Mouse (Mus musculus): ENCODE results near the gene Dennd6a. TPM values are rescaled to one million over a fixed set of nuclear protein-coding genes. Genes with fewer than 3 reads are reported as not detected.
A peak's percentile ranks its signal among the peaks of the same experiment; 100 is the strongest.
"Not testable (repeated sequence)": the region's sequence is repeated elsewhere in the genome, so short reads cannot be mapped to it uniquely, and the experiment has no call there.

Dennd6a gene
- 15.2 and 15.5 TPM in 2 replicates for polyA plus RNA-seq (2012; rRNA removed)

DNA sequence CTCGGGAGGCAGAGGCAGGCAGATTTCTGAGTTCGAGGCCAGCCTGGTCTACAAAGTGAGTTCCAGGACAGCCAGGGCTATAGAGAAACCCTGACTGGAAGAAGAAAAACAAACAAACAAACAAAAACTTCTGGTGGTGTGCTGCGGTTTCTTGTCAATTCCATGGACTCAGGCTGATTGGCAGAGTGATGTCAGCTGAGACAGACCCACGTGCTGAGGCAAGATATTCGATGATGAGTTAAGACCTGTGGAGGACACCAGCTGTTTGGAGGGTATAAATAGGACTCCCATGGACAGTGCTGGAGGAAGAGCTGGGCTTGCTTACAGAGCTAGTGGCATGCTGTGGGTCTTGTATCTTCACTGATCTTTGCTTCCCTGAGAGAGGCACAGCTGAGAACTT lies at the start of gene Dennd6a:
TSS of gene Dennd6a (plus strand) at position 301 of the 400 bp plus-strand sequence.
- DNase-seq (ENCODE audit: low read depth) = not testable (repeated sequence)

DNA sequence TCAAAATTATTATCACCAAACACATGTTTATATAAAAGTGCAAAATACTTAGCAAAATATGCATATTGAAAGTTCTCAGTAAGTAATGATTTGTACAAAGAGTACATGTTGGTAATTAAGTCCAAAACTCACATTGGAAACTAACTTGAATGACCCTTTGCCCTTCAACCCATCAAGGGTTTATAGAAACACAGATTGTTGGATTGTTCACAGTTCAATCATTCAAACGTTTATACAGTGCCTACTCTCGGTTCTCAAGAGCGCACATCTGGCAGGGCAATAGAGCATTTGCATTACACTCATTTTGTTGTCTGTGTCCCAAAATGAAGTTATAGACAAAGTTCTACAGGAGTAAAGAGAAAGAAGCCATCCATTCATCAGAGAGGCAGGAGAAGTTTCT lies 47.7 kb upstream of the Dennd6a start:
- no peak for DNase-seq (ENCODE audit: low read depth)

DNA sequence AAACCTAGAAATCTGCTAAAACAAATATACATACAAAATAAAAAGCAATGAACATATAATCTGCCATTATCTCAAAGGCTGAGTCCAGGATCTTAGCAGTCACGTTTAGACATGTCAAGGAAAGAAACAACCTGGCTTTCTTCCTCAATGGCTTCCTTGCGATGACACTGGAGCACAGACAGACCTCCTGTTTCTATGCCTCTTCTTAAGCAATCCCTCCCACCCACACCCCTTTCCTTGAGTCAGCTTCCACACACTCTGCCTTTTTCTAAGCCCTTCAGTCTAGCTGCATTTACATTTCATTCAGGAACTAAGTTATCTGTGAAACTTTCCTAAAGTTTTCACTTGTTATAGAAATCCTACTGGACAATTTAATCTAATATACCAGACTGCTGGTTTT lies 45.4 kb upstream of the Dennd6a start:
- DNase-seq (ENCODE audit: low read depth) = no peak

DNA sequence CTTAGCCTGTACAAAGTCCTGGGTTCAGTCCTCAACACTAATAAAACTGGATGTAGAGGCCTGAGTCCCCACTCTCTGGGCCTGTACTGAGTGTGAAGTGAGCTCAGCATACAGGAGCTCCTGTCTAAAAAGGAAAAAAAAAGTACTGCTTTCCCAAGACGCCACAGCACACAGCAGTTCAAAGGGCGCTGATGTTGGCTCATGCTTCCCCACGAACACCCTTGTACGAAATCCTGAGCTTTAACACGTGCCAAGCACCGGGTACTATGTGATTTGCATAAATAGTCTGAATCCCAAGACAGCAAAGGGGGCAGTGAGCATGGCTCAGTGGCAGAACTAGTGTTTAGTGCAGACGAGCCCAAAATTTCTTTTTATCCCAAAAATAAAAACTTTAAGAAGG lies 43.3 kb upstream of the Dennd6a start:
- DNase-seq (ENCODE audit: low read depth) = no peak

DNA sequence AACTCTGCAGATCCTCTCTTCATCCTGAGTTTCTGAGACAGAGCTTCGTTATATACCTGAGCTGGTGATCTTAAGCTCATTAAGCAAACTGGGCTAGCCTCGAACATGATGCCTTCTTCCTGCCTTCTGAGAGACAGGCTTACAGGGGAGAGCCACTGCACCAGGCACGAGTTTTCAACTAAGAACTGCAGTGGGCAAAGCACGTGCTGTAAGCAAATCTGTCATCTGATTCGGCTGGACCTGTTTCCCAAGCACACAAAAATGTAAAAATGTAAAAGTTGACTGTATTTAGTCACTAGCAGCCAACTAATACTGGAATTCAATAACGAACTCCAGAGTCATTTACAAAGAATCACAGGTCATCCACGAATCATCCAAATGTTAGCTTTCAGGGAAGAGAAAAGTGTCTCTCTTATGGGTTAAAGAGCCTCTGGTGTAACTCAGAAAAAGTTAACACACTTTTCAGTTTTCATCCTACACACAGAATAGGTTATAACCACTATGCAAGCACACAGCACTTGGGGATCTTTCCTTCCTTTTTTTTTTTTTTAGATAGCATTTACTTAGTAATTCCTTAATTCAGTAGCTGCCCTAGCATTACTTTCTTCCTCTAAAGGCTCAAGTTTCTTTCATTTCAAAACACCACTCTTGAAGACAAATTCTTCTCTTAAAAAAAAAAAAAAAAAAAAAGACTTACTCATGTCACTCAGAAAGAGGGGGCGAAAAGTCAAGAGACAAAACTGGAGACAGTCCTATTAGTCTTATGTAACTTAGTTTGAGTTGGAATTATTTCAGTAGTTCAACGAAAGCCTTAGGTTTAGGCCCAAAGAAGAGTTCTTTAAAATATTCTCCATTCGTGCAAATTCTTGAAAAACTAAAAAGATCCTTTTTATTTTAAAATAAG lies 42.0 kb upstream of the Dennd6a start:
- DNase-seq (ENCODE audit: low read depth) = no peak

DNA sequence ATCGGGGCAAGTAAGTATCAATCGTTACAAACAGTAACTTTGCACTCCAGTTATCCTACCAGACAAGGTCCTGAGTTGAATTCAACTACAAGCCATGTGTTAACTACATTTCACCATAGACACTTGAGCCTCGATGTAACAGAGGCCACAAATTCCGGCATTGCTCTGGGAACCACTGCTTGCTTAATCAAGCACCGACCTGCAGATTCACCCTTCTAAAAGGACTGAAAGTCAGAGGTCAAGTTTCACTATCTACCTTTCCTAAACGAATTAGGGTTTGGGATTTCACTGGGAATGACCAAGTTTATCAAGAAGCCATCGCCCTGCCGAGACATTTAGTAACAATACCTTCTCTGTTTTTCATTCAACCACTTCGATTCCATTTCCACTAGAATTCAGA lies 40.9 kb upstream of the Dennd6a start:
- no peak for DNase-seq (ENCODE audit: low read depth)

DNA sequence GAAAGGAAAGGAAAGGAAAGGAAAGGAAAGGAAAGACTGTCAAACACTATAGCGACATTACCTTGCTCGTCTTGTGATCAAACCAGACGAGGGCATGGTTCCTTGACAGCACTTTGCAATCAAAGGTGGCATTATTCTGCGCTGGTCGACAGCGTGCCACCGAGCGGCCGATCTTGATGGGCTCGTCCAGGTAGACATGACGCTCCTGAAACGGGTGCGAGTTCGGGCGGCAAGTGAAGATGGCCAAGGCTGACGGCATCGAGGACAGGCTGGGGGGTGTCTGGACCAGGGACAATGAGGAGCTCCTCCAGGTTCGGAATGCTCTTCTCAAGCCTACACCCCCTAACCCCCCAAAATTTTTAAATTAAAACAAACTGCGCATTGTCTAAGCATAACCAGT lies 40.4 kb upstream of the Dennd6a start:
- DNase-seq (ENCODE audit: low read depth) = no peak

DNA sequence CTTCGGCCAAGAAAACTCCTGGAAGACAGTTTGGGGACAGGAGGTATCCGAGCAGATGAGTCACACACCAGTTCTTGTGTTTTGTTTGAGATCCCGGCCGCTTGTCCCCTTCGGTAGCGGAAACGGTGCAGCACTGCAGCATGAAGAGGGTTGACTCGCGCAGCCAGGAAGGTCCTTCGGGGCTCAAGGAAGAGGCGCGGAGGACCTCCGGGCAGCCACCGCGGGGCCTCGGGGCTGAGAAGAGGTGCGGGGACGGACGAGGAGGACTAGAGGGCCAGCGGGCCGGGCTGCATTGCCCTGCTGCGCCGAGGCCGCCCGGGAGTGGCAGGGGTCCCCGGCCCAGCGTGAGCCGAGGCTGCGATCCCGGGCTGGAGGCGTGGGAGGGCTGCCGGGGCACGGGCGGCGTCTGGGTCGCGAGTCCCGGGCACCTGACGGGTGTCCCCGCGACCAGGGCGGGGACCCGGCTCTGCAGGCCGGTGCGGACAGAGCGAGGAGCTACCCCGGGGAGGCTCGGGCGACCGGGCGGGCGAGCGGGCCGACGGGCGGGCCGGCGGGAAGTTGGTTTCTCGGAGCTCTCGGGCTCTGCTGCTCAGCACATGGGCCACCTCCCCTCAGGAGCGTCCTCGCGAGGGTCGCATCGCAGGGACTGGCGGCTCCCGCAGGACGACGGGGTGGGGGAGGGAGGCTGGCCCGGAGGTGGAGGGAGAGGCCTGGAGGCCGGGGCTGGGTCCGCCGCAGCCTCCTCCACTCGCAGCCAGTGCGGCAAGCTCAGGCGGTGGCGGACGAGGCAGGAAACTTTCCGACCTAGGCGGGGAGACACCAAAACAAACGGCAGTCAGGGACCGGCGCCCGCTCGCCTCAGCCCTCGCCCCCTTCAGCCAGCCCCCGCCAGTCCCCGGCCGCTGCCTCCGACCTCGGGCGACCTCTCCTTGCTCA lies 39.6 kb upstream of the Dennd6a start:
- DNase-seq (ENCODE audit: low read depth) = no peak

DNA sequence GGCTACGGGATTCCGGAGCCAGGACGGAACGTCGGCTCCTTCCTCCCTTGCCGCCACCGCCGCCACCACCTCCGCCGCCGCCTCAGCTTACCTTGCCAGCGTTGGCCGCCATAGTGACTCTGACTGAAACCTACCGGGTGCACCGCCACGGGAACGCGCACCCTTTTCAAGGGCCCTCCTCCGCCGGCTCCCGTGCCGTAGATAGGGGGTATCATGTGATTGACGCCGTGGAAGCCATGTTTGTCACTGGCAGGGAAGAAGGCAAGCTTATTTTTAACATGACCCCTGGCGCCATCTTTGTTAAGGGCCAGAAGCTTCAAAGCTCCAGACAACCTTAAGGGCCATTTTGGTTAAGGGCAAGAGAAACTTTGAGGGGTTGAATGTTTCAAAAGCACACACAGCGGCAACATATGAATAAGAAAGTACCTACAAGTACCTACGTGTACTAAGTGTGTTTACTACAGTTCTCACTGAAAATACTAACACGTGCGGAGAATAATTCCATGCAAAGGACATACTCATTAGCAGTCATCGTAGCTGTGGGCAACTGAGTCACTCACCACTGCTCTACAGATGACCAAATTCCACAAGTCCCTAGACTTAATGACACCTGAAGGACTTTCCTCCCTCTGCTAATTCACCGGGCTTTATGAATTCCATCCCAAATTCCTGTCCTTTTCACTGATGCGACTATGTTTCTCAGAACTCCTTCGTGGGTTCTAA lies 38.7 kb upstream of the Dennd6a start, which contains the start of gene Slmap:
TSS of gene Slmap (minus strand) at position 175 of the 723 bp plus-strand sequence.
- DNase-seq (ENCODE audit: low read depth) = peak; percentile 95

DNA sequence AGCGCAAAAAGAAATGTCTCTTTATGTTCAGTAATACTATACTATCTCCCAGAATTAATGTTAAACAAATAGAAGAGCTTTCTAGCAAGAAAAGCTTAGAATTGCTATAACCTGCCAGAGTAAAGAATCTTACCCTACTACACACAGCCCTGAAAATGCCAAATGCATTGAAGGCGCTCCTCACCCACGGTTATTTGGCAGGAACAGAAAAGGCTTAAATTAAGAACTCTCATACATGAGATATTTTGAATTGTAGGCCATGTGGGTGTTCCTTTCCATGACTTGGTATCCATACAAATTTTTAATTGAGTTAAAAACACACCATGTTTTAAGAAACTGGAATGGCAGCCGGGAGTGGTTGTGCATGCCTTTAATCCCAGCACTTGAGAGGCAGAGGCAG lies 34.4 kb upstream of the Dennd6a start:
- DNase-seq (ENCODE audit: low read depth) = no peak

DNA sequence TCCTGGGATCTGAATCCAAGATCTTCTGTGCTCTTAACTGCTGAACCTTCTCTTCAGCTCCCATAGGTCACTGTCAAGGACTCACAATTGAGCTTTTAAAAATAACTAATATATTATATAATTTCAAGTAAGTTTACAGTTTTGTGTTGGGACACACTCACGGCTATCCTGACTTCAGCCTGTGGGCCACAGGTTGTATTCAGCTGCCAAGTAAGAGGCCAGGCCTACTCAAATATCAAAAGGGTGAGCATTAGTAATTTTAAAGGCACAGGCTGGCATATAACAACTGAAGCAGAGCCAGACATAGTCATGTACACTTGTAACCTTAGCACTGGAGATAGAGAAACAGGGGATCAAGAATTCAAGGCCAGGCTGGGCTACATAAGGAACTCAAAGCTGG lies 33.1 kb upstream of the Dennd6a start:
- DNase-seq (ENCODE audit: low read depth) = no peak

DNA sequence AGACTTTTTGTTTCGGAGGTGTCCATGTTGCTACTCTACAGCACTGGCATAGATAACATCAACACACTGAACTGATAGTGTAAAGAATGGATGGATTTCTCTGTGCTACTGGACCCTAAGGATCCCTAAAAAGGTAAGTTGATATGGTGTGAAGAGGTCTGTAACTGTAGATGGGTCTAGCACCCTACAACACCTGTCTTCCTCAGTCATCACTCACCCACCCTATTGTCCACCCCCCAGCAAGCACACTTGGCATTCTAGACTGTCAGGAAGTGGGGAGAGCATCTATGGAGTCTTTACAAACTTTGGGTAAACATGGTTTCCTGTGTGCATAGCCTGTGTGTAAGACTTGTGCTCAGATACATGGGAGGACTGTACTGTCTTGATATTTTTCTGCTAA lies 31.5 kb upstream of the Dennd6a start:
- no peak for DNase-seq (ENCODE audit: low read depth)

DNA sequence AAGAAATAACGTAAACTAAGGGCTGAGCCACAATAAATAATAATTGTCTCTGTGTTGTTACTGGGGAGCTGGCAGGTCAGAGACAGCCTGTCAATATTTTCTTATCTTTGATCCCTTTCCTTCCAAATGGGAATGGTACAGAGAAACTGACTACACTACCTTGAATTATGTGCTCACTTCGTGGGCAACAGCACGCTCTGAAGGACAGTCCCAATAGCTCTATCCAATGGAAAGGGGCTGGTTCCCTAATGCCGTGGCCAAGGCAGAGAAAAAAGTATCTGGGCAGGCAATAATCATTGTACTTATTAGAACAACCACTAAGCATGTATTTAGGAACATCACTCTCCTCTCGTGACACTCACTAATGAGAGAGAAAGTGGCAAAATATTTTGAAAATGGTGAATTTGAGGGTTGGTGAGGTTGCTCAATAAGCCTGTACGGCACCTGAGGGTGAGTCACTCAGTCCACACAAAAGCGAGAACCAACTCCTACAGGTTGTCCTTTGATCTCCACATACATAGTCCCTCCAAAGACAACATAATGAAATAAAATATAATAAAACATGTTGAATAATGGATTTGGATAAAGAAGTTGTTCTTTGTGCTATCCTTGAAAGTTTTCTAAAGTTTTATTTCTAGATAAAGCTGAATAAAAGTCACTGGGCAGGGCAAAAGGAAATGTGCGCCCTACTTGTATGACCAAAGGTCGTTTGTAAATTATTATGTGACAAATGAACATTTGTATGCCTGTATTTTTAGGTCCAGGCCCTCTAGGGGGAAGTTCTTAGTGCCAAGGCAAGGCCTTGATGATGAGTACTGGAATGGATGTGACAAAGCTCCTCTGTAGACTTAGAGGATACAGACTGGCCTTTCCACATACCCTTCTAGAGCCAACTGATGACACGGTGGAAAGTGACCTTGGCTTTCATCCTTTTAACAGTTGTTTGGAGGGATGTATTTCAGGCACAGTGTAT lies 25.9 kb upstream of the Dennd6a start:
- no peak for DNase-seq (ENCODE audit: low read depth)

DNA sequence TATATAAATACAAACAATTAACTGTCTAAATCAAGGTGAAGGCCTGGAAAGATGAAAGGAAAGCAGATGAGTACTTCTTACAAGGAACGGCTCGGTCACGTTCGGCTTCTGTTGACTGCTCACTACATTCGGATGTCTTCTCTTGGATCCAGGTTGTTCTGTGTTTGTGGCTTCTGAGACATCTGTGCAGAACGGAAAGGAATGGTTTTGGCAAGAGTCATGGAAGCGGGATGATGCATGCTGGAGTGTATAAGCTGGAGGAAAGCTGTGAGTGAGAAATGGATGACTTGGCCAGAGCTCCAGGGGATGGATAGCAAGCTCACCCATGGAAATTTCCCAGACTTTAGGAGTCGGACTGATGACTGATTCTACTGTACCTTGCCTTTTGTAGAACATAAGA lies 22.9 kb upstream of the Dennd6a start:
- DNase-seq (ENCODE audit: low read depth) = no peak

DNA sequence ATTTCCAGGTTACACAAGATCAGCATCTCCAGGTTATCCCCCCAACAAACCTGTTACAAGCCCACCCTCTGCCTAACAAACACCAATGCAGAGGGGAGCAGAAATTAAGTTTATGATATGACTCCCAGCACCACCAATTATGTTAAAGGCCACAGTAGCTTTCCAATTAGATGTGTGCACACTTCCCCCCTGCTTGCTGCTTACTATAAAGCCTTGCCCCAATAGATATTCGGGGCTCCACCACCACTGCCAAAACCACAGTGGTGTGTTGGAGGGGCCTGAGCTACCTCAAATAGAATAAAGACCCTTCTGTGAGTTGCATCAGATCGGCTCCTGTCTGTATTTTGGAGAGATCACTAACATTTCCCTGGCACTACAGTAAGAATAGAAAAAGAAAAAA lies 21.2 kb upstream of the Dennd6a start:
- DNase-seq (ENCODE audit: low read depth) = no peak

DNA sequence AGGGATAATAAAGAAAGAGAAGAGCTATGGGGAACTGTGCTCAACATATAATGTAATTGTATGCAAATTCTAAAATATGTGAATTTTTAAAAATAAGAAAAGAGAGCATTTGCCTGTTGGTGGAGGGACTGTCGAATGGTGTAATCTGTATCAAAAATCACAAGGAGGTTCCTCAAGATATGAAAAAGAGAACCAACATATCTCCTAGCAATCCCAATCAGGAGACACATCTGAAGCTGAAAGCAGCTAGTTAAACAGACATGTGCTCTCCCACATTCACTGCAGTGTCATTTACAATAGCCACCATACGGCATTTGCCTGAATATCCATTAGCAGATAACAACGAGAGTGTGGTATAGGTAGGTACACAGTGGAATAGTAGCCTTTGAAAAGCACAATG lies 20.8 kb upstream of the Dennd6a start:
- no peak for DNase-seq (ENCODE audit: low read depth)

DNA sequence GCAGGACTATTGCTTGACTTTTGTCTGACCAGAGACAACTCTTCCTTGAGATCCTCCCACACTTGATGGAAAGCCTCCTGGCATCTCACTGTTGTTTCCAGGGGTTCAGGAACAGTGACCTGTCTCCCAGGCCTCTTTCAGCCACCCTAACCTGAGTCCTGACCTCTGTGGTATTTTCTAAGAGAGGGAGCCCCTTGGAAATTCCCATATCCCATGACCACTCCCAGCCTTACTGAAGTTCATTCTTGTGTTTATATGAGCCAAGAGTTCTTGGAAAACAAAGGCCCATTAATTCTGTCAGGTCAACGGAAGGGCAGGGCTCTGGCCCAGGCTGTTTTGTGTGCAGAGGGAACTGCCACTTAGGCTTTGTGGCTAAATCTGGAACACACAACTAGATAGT lies 16.1 kb upstream of the Dennd6a start:
- no peak for DNase-seq (ENCODE audit: low read depth)

DNA sequence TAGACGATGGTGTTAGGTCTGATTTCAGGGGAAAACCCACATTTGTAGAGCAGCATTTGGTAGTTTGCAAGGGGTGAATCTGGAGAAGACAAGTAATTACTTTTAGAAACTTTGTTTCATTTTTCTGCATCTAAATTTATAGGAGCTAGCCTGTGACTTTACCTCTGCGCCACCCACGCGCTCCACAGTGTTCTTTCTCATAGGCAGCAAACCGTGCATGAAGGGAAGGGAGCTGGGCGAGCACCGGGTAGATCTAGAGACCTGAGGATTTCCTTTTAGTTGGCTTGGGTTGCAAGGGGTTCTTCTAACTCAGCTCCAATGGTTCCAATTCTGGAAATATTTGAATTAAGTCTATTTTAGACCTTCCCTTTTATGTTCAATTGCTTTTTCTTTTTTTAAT lies 15.1 kb upstream of the Dennd6a start:
- no peak for DNase-seq (ENCODE audit: low read depth)

DNA sequence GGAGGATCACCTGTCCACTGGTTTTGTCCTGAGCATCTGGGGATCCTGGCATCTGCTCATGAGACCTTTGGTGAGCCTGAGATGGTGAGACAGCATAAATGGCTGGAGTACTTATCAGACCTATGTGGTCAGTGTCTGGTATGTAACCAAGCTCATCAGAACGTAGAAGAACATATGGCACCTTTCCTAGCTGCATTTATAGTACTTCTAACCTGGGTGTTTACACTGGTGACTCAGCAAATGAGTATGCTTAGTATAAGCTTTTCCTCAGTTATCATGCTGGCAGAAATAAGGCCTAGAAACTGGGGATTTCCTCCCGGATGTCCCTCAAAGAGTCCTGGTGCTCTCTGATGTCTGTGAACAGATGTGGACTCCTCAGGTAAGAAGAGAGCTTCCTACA lies 11.4 kb upstream of the Dennd6a start:
- no peak for DNase-seq (ENCODE audit: low read depth)

DNA sequence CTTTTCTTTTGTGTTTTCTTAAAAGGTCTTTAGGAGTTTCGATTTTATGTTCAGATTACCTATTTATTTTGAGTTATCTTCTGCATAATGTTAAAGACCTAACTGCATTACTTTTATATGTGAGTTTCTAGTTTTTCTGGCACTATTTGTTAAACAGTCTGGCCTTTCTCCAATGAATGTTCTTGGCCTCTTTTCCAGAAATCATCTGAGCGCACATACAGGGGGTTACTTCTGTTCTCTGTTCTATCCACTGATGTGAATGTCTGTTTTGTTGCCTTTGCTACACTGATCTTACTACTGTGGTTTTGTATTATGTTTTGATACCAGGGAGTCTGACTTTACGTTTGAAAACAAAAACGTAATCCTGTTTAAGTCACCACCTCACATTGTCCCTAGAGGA lies 3.8 kb upstream of the Dennd6a start:
- no peak for DNase-seq (ENCODE audit: low read depth)
